ENCODE assay signal across 24 mouse cellular contexts in the genomic region with DNA sequence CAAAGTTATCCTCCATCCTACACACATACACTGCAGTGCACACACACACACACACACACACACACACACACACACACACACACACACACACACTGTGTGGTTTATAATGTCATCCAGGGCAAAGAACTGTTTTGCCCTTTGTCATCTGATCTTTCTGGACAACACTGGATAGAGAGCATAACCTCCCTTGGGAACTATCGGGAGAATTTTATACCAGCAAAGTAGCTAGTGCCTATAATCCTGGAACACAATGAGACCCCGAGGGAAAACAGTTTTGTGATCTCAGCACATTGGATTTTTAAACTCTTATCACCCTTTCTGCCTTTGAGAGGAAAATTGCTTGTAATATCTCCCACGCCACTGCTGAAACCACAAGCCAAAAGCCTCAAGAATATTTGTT. TPM values are rescaled to one million over a fixed set of nuclear protein-coding genes. Genes with fewer than 3 reads are reported as not detected.
A peak's percentile ranks its signal among the peaks of the same experiment; 100 is the strongest.
DNase-seq lines count a peak whose midpoint lies in the region; ATAC-seq and TF ChIP-seq lines count a peak whose summit lies in the region.
"Had no signal": no experiment of that assay in that cellular context is flagged by ENCODE, and none has a peak within 500 bp of the region (broad histone marks: within the 10 kb centered on the region; RNA-seq: fewer than 3 reads in every experiment).

No protein-coding gene starts in this region.

- H3K27ac ChIP-seq in embryonic facial prominence, embryonic 14.5 days (replicated peaks; ENCODE audit: low read depth, low read length) = no peak overlapping the region
- no peak overlapping the region for H3K27ac ChIP-seq in embryonic facial prominence, embryonic 10.5 days (replicated peaks)
- no peak overlapping the region for H3K27ac ChIP-seq in limb, embryonic 14.5 days (replicated peaks; ENCODE audit: low read depth, low read length)
- H3K27ac ChIP-seq in limb, embryonic 10.5 days = no peak overlapping the region
- H3K27ac ChIP-seq in midbrain, embryonic 14.5 days (replicated peaks; ENCODE audit: low read depth, low read length) = no peak overlapping the region
- no peak overlapping the region for H3K27ac ChIP-seq in midbrain, postnatal 0 days (ENCODE audit: low read depth, low read length)
- H3K27ac ChIP-seq: embryonic facial prominence, embryonic 13.5 days; forebrain, embryonic 13.5 days; forebrain, embryonic 15.5 days had no signal

- no peaks in the 10 kb centered on the region for H3K27me3 ChIP-seq in embryonic facial prominence, embryonic 14.5 days (replicated peaks; ENCODE audit: control insufficient read depth, insufficient read depth, low read length)
- no peaks in the 10 kb centered on the region for H3K27me3 ChIP-seq in embryonic facial prominence, embryonic 10.5 days (replicated peaks; ENCODE audit: low read depth, poor library complexity, severe bottlenecking)
- H3K27me3 ChIP-seq in limb, embryonic 14.5 days (ENCODE audit: control insufficient read depth, insufficient read depth, low read length) = no peaks in the 10 kb centered on the region
- H3K27me3 ChIP-seq in limb, embryonic 10.5 days (ENCODE audit: low read depth, poor library complexity, severe bottlenecking) = no peaks in the 10 kb centered on the region
- H3K27me3 ChIP-seq in midbrain, embryonic 14.5 days (ENCODE audit: control insufficient read depth, insufficient read depth, low read length) = no peaks in the 10 kb centered on the region
- no peaks in the 10 kb centered on the region for H3K27me3 ChIP-seq in midbrain, postnatal 0 days (ENCODE audit: insufficient read depth, low read length)
- H3K27me3 ChIP-seq: embryonic facial prominence, embryonic 13.5 days; forebrain, embryonic 13.5 days; forebrain, embryonic 15.5 days; Patski had no signal

- no peaks in the 10 kb centered on the region for H3K36me3 ChIP-seq in embryonic facial prominence, embryonic 14.5 days (ENCODE audit: control insufficient read depth, insufficient read depth, low read length)
- no peaks in the 10 kb centered on the region for H3K36me3 ChIP-seq in embryonic facial prominence, embryonic 10.5 days (replicated peaks)
- no peaks in the 10 kb centered on the region for H3K36me3 ChIP-seq in limb, embryonic 14.5 days (ENCODE audit: control insufficient read depth, insufficient read depth, low read length)
- H3K36me3 ChIP-seq in limb, embryonic 10.5 days = no peaks in the 10 kb centered on the region
- H3K36me3 ChIP-seq in midbrain, embryonic 14.5 days (ENCODE audit: control insufficient read depth, insufficient read depth, low read length) = peaks cover 24% of the 10 kb centered on the region
- no peaks in the 10 kb centered on the region for H3K36me3 ChIP-seq in midbrain, postnatal 0 days (ENCODE audit: insufficient read depth, low read length)
- H3K36me3 ChIP-seq: embryonic facial prominence, embryonic 13.5 days; G1E had no signal

- H3K4me2 ChIP-seq in embryonic facial prominence, embryonic 14.5 days (ENCODE audit: low read depth, low read length) = no peak overlapping the region
- H3K4me2 ChIP-seq in limb, embryonic 14.5 days (replicated peaks; ENCODE audit: low read depth, low read length, severe bottlenecking) = no peak overlapping the region
- no peak overlapping the region for H3K4me2 ChIP-seq in midbrain, embryonic 14.5 days (ENCODE audit: low read length)
- H3K4me2 ChIP-seq in midbrain, postnatal 0 days (ENCODE audit: low read depth, low read length, poor library complexity, severe bottlenecking) = no peak overlapping the region
- H3K4me2 ChIP-seq: embryonic facial prominence, embryonic 13.5 days; forebrain, embryonic 13.5 days; forebrain, embryonic 15.5 days had no signal

- TF ChIP-seq CTCF in midbrain, postnatal 0 days (IDR thresholded peaks at IDR 0.05) = no peak

- WGBS in embryonic facial prominence, embryonic 14.5 days = 55% methylated on average over 3 of the region's 3 CpGs
- 72% methylated on average over 3 of the region's 3 CpGs for WGBS in embryonic facial prominence, embryonic 10.5 days
- WGBS in limb, embryonic 14.5 days = 62% methylated on average over 3 of the region's 3 CpGs
- WGBS in limb, embryonic 10.5 days = 86% methylated on average over 3 of the region's 3 CpGs
- WGBS in midbrain, embryonic 14.5 days = 73% methylated on average over 3 of the region's 3 CpGs
- 61% methylated on average over 3 of the region's 3 CpGs for WGBS in midbrain, postnatal 0 days

- no peak for TF ChIP-seq POLR2A in limb, embryonic 14.5 days (IDR thresholded peaks at IDR 0.05; ENCODE audit: borderline replicate concordance, extremely low read depth, insufficient read depth, insufficient read length)

- H3K9me3 ChIP-seq in embryonic facial prominence, embryonic 14.5 days (ENCODE audit: control insufficient read depth, low read length) = no peaks in the 10 kb centered on the region
- no peaks in the 10 kb centered on the region for H3K9me3 ChIP-seq in embryonic facial prominence, embryonic 10.5 days
- H3K9me3 ChIP-seq in limb, embryonic 14.5 days (ENCODE audit: control insufficient read depth, low read length) = no peaks in the 10 kb centered on the region
- H3K9me3 ChIP-seq in limb, embryonic 10.5 days (replicated peaks) = no peaks in the 10 kb centered on the region
- H3K9me3 ChIP-seq in midbrain, embryonic 14.5 days (ENCODE audit: control insufficient read depth, low read length) = no peaks in the 10 kb centered on the region
- no peaks in the 10 kb centered on the region for H3K9me3 ChIP-seq in midbrain, postnatal 0 days (ENCODE audit: low read length)
- H3K9me3 ChIP-seq: embryonic facial prominence, embryonic 13.5 days; forebrain, embryonic 13.5 days; forebrain, embryonic 15.5 days had no signal

- DNase-seq in embryonic facial prominence, embryonic 14.5 days (ENCODE audit: low spot score) = peak; percentile 58
- no peak for DNase-seq in embryonic facial prominence, embryonic 10.5 days (ENCODE audit: low spot score)
- peak; percentile 13 for DNase-seq in limb, embryonic 14.5 days (ENCODE audit: low spot score)
- no peak for DNase-seq in limb, embryonic 10.5 days (ENCODE audit: low spot score)
- DNase-seq in midbrain, embryonic 14.5 days = peak; percentile 16
- no peak for DNase-seq in midbrain, postnatal 0 days (ENCODE audit: low spot score)
- DNase-seq: adrenal gland, adult 8-10 months; adrenal gland, postnatal 14 days; adrenal gland, postnatal 36 days; B cell, adult 2 months; cerebellum, adult 11-12 months; cerebellum, adult 2 months; cerebellum, adult 9-10 months; cerebellum, postnatal 10 days; cerebellum, postnatal 25 days; forebrain, postnatal 0 days had no signal

- ATAC-seq in embryonic facial prominence, embryonic 14.5 days (ENCODE audit: low read depth) = peak; percentile 57; the same call in 1 of the 2 replicates
- ATAC-seq in limb, embryonic 14.5 days (ENCODE audit: low FRiP score, low read depth) = no peak
- no peak for ATAC-seq in midbrain, embryonic 14.5 days (ENCODE audit: low FRiP score, low TSS enrichment)
- ATAC-seq in midbrain, postnatal 0 days (ENCODE audit: low FRiP score) = no peak
- ATAC-seq: activated CD4-positive, CD25-positive, alpha-beta regulatory T cell, adult 4 months; CD4-positive, CD25-positive, alpha-beta regulatory T cell, adult 4 months; forebrain, embryonic 13.5 days; forebrain, embryonic 15.5 days; forebrain, postnatal 0 days; Patski had no signal

- H3K4me3 ChIP-seq in embryonic facial prominence, embryonic 14.5 days (ENCODE audit: low read depth, low read length) = no peak overlapping the region
- no peak overlapping the region for H3K4me3 ChIP-seq in embryonic facial prominence, embryonic 10.5 days
- no peak overlapping the region for H3K4me3 ChIP-seq in limb, embryonic 14.5 days (replicated peaks; ENCODE audit: low read length)
- no peak overlapping the region for H3K4me3 ChIP-seq in limb, embryonic 10.5 days
- H3K4me3 ChIP-seq in midbrain, embryonic 14.5 days (replicated peaks; ENCODE audit: low read depth, low read length) = no peak overlapping the region
- no peak overlapping the region for H3K4me3 ChIP-seq in midbrain, postnatal 0 days (ENCODE audit: low read depth, low read length)
- H3K4me3 ChIP-seq: embryonic facial prominence, embryonic 13.5 days; forebrain, embryonic 13.5 days; forebrain, embryonic 15.5 days had no signal

- no peaks in the 10 kb centered on the region for H3K4me1 ChIP-seq in embryonic facial prominence, embryonic 14.5 days (ENCODE audit: control insufficient read depth, insufficient read depth, low read length)
- no peaks in the 10 kb centered on the region for H3K4me1 ChIP-seq in embryonic facial prominence, embryonic 10.5 days
- H3K4me1 ChIP-seq in limb, embryonic 14.5 days (ENCODE audit: control insufficient read depth, insufficient read depth, low read length) = 0 out of 2 replicates have a peak, but pooled peaks cover 2% of the 10 kb centered on the region
- no peaks in the 10 kb centered on the region for H3K4me1 ChIP-seq in limb, embryonic 10.5 days
- no peaks in the 10 kb centered on the region for H3K4me1 ChIP-seq in midbrain, embryonic 14.5 days (ENCODE audit: control insufficient read depth, insufficient read depth, low read length)
- no peaks in the 10 kb centered on the region for H3K4me1 ChIP-seq in midbrain, postnatal 0 days (ENCODE audit: insufficient read depth, low read length)
- H3K4me1 ChIP-seq: embryonic facial prominence, embryonic 13.5 days; forebrain, embryonic 15.5 days had no signal

- no peak overlapping the region for H3K9ac ChIP-seq in embryonic facial prominence, embryonic 14.5 days (ENCODE audit: low read depth, low read length)
- no peak overlapping the region for H3K9ac ChIP-seq in limb, embryonic 14.5 days (ENCODE audit: low read depth, low read length, severe bottlenecking)
- H3K9ac ChIP-seq in midbrain, embryonic 14.5 days (replicated peaks; ENCODE audit: low read length) = no peak overlapping the region
- no peak overlapping the region for H3K9ac ChIP-seq in midbrain, postnatal 0 days (replicated peaks; ENCODE audit: low read length, poor library complexity, severe bottlenecking)
- H3K9ac ChIP-seq: embryonic facial prominence, embryonic 13.5 days; forebrain, embryonic 13.5 days; forebrain, embryonic 15.5 days; forebrain, postnatal 0 days had no signal

RNA-seq across cellular contexts. Expression of a gene that starts 45.8 kb away (rescaled TPM):
- 71.5 and 77.5 TPM in 2 replicates for polyA plus RNA-seq in embryonic facial prominence, embryonic 14.5 days (2014; fragmentation: Nextera tagmentation; extraction: Ambion mirVana)
- polyA plus RNA-seq in embryonic facial prominence, embryonic 10.5 days (2016; fragmentation: Nextera tagmentation; extraction: Ambion mirVana) = 27.4 and 41.5 TPM in 2 replicates
- polyA plus RNA-seq in limb, embryonic 14.5 days (2012; rRNA removed) = 49.5 and 52.7 TPM in 2 replicates
- 61.3 and 65.0 TPM in 2 replicates for polyA plus RNA-seq in limb, embryonic 14.5 days (2014; fragmentation: Nextera tagmentation; extraction: Ambion mirVana)
- 6.4 and 14.5 TPM in 2 replicates for polyA plus RNA-seq in limb, embryonic 10.5 days (2016; fragmentation: Nextera tagmentation; extraction: Ambion mirVana)
- 63.5 and 103 TPM in 2 replicates for polyA plus RNA-seq in midbrain, embryonic 14.5 days (2014; fragmentation: Nextera tagmentation; extraction: Ambion mirVana)
- 63.7 and 64.6 TPM in 2 replicates for total RNA-seq in midbrain, postnatal 0 days (2014; rRNA removed)
- polyA plus RNA-seq in midbrain, postnatal 0 days (2015; fragmentation: Nextera tagmentation; extraction: Ambion mirVana) = 46.9 and 50.6 TPM in 2 replicates
- total RNA-seq: CH12.LX, G1E had no signal
- polyA plus RNA-seq: activated CD4-positive, CD25-positive, alpha-beta regulatory T cell, adult 4 months; CD4-positive, CD25-positive, alpha-beta regulatory T cell, adult 4 months; G1E had no signal

Comparison
In these comparisons a context has a peak if more than half of its experiments do, and no peak if none do; other contexts are left out.
1. DNase-seq: peak in embryonic facial prominence, embryonic 14.5 days (single experiment), limb, embryonic 14.5 days (single experiment) and midbrain, embryonic 14.5 days (single experiment); none in embryonic facial prominence, embryonic 10.5 days (single experiment), limb, embryonic 10.5 days (single experiment) and midbrain, postnatal 0 days (single experiment).